Mouse (Mus musculus) spleen, postnatal 4 days (tissue): ENCODE results near the gene Oxsr1.
"Not testable (repeated sequence)": the region's sequence is repeated elsewhere in the genome, so short reads cannot be mapped to it uniquely, and the experiment has no call there.

Experiments
- DNase-seq, 2 experiments: peaks; one replicate each; pipeline ENCODE4 v3.0.0; 2022; ENCODE audit warnings: low spot score in 2 of 2

Oxsr1 gene

DNA sequence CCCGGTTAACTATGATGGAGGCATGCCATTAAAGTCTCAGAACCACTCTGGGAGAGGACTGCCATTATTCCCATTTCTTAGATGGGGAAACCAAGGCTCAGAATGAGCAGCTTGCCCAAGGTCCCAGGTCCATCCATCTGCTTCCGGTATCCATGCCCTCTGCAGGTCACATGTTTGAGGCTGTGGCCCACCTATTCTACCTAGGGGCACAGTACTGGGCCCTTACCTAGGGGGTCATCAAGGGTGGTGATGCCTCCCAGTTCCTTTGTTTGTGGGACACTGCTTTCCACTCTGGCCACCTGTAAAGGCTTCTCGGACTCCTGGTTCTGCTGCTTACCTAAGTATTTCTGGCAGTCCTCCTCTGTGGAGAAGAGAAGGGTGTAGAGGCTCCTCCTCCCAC lies 16.1 kb upstream of the Oxsr1 start:
- no peak for DNase-seq

DNA sequence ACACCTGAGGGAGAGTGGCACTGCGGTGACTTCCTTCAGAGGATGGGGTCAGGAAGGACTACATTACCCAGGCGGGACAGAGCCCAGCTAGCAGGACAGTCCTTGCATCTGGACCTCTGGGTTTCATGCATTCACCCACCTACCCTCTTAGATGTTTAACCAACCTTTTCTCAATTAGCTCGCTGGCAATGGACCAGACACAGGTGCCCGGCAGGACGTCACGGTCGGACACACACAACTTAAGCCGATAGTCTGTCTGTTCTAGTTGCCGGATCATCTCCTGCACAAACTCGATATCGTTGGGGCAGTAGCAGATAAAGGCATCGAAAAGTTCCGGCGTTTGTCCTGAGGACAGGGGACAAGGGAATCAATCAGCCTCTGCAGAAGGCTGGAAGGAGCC lies 15.6 kb upstream of the Oxsr1 start:
- DNase-seq, result no peak

DNA sequence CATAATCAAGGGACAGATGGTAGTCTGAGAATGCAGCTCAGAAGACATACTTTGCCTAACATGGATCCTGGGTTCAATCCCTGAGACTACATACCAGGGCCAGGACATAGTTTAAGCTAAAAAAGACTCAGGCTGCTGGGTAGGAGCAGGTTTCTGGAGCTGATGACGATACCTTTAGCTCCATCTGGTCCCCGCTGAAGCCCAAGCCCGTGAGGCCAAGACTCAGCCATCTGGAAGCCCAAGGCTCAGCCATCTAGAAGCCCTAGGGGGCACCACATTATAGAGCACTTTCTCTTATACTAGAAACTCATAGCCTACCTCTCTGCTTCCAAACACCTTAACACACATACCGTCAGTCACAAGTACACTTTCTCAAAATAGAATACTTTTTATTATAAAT lies 13.3 kb upstream of the Oxsr1 start:
- DNase-seq, result no peak

DNA sequence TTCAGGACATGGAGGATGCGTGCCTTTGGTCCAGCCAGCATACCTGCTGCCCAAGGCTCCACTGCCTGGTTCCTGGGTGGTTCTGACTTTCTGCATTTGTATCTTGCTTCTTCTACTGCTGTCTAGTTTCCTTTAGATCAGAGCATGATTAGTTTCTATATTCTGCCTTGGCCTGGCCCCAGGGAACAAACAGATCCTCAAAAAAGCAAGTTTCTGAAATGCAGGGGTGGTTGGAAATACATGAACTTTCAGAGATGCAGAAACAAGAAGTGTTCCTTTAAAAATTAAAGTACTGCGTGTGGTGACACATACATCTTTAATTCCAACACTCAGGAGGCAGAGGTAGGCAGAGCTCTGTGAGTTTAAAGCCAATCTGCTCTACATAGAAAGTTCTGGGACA lies 12.6 kb upstream of the Oxsr1 start:
- DNase-seq, result no peak

DNA sequence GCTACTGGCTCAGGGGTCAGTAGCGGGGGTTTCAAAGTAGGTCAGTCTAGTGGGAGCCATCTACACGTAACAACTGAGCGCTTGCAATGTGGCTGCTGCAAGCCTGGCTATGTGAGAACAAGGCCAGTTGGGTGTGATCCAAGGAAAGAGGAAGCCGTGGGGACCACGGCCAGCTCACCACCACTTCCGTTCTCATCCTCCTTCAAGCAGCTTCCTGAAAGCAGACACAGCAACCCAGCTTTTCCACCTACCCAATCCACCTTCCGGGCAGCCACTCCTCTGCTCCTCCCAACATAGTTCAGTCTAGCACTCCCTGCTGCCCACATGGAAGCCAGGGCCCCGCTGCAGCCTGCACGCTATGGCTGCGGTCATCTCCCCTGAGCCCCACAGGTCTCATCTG lies 12.1 kb upstream of the Oxsr1 start:
- peak in 1 of 2 experiments; percentile 34 for DNase-seq

DNA sequence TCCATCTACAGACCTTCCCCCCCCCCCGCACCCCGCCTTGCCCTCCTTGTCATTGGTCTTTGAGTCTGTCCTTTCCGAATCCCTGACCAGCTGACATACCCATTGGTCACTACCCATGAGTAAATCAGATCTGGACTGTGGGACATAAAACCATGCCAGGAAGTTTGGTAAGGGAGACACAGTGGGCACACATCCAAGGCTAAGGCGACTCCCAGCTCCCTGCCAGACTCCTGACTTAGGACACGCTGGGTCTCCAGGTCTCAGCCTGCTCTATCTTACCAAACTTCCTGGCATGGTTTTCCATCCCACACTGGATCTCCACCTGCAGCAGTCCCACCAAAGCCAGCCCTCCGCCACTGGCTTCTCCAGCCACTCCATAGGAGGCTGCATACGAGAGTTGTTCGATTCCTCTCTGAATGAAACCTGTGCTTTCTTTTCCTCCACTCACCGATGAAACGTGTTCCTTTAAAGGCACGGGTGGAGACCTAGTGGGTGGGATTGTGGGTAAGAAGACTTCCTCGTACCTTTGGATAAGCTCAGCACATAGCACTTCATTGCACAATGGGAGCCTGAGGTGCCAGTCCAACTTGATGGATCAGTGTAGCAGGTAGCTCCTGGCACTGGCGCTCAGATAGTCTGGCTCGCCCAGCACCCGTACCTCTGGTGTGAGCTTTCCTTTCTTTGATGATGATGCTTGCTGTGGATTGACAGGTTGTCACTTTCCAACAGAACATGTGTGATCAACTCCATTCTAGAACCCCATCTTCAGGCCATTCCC lies 8.1 kb upstream of the Oxsr1 start:
- DNase-seq, result no peak

DNA sequence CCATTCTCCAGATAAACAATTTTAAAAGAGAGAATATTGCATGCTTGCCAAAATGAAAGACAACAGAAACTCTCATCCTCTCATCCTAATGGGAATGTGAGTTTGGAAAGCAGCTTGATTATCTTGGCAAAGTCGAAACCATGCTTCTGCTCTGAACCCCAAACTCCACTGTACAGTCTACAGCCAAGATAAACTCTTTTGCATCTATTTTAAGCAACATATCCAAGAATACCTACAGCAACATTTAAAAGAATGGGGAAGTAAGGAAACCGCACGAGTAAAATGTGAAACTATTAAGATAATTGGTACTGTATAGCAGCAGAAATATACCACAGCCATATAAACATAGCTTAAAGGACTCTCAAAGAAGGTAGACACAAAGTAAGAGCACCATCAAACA lies 6.3 kb upstream of the Oxsr1 start:
- no peak for DNase-seq

DNA sequence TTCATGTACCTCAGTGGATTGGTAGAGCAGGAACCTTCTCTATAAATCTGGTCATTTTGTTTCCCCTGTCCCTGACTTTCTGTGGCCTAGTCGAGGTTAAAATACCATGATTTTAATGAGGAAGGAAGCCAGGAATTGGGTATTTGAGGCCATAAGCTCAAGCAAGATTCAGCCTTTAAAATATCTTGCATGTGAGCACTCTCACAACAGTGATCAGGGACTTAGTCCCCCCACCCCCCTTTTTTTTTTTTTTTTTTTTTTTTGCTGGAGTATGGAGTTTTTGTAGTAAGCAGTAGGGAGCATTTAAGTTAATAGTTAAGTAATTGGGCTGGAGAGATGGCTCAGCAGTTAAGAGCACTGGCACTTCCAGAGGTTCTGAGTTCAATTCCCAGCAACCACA lies 1.9 kb upstream of the Oxsr1 start:
- no peak for DNase-seq

DNA sequence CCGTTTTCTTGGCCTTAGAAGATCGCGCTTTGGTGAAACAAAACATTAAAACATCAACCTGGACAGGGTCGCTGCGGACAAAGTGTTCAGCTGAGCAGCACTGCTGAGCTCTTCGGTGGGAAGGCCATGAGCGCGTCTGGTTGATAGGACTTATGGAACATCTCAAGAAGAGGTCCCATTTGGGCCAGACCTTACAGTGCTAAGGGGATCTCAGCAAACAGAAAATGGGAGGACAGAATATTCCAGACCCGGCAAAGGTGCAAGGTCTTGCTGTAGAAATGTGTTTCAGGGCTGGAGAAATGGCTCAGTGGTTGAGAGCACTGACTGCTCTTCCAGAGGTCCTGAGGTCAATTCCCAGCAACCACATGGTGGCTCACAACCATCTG lies 1.0 kb upstream of the Oxsr1 start:
- no peak for DNase-seq

DNA sequence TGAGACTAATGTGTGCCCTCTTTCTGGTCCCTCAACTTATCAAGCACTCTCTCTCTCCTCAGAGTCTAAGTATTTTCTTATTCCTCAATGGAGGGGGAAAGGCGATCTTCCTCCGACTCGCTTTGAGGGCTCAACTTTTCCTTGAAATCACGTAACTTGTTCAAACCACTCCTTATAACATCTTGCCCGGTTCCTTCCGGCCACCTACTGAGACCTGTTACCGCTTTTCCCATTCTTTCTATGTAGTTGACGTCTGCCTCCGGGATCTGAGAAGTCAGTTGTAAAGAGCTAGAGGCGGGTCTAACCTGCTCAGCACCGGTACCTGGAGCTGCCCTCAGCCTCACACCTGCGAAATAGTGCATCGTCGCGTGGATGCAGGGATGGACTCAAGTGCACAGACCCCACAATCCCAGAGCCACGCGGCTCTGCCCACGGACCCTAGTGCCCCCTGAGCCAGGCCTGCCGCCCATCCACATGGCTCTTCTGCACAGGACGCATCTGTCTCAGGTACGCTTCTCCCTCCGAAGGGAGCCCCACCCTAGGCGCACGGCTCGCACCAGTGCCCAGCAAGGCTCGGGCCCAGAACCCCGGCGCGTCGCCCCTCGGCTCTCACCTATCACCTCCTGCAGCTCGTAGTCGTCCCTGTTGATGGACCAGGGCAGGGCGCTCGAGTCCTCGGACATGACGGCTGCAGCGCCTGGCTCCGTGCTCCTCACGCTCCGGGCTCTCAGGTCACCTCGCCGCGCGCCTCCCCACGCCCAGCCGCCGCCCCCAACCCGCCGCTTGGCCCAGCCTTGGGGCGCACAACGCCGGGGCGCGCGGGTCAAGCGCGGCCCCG lies 616 bp downstream of the Oxsr1 start:
- peak in 1 of 2 experiments; percentile 57 for DNase-seq

DNA sequence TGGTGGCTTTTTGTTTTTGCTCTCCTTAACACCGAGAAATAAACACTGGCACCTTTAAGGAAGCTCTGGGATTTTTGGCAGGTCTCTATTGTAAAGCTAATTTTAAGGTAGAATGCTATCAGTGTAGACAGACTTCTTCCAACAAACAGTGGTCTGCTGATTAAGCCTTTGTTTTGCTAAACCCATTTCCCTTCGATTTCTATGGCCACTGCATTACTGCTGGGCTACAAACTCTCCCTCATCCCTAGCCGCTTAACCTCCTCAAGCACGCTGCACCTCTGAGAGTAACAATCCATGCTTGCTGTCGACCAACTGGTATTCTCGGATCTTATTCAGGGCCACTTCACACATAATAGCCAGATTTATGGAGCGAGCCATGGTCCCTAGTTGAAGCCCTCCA lies 1.3 kb downstream of the Oxsr1 start:
- no peak for DNase-seq

DNA sequence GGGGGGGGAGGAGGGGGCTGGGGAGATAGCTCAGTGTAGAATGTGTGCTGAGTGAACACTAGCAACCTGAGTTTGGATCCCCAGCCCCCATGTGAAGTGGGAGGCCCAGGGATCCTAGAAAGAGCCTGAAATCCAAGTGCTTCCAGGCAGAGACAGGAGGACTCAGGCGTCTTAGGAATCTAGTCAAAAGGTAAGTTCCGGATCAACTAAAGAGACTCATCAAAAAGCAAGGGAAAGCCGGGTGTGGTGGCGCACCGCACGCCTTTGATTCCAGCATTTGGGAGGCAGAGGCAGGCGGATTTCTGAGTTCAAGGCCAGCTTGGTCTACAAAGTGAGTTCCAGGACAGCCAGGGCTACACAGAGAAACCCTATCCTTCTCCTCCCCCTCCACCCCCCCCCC lies 1.8 kb downstream of the Oxsr1 start:
- no peak for DNase-seq

DNA sequence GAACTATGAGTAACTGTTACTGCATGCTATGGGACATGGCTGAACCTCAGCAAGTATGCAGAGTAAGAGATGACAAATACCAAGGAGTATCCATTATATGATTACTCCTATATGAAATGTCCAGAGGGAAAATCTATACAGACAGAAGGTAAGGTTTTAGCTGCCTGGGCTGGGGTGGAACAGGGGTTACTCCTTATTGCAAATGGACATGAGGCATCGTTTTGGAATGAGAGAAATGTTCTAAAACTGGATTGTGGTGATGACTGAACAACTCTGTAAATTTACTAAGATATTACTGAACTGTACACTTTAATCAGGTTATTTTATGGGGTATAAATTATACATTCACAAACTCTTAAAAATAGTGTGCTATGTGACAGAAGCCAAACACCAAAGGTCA lies 3.3 kb downstream of the Oxsr1 start:
- no peak for DNase-seq

DNA sequence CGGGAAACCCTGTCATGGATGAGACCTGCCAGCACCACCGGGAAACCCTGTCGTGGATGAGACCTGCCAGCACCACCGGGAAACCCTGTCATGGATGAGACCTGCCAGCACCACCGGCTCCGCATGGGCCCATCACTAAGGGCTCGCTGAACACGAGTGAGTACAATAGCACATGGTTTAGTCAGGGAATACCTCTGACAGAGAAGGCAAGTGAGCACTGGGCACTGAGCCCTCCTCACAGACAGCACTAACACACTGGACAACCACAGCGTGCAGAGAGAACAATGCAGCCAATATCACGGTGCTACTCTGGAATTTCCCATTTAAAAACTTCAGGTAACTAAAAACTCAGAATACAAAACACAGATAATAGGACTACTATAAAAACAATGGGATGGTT lies 9.1 kb downstream of the Oxsr1 start:
- DNase-seq, result no peak

DNA sequence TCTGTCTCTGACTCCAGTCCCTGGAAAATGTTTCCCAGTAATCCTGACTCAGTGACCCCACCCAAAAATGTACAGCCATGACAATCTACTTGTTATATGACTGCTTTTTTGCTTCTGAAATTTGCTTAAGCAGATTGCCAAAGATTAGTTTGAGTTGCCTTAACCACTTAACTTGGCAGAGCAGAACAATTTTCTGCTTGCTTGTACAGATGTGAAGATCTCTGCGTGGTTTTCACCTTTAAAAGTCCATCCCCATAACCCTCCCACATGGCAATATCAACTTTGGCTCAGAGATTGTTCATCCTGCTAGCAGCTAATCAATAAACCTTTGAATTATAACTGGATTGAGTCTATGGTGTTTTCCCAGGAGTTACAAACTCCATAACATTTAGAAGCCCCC lies 13.2 kb downstream of the Oxsr1 start:
- no peak for DNase-seq

DNA sequence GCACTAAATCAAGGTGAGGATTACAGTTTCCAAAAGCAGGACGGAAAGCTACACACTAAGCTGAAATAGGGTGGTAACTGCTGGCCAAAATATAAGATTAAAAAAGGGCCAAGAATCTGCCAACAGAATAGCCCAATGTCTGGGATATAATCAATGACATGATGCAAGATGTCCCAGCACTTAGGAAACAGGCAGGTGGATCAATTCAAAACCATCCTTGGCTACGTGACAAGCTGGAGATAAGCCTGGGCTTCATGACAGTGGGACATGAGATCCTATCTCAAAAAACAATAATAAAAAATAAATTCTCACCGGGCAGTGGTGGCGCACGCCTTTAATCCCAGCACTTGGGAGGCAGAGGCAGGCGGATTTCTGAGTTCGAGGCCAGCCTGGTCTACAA lies 16.4 kb downstream of the Oxsr1 start:
- no peak for DNase-seq

DNA sequence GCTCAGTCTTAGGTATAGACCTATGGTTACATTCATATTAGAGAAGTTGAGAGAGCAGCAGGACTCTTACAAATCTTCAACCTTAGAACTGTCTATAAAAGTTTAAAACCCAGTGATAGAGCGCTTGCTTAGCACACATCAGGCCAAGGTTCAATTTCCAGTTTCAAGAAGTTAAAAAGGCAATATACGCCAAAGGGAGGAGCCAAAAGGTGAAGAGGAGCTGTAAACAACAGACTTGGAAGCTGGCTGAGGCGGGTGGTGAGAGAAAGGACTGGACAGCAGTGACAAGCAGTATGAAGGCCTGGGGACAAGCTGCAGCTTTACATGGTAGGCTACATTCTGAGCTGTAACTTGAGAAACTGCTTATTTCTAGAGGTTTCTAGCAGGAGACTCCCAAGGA lies 23.7 kb downstream of the Oxsr1 start:
- no peak for DNase-seq

DNA sequence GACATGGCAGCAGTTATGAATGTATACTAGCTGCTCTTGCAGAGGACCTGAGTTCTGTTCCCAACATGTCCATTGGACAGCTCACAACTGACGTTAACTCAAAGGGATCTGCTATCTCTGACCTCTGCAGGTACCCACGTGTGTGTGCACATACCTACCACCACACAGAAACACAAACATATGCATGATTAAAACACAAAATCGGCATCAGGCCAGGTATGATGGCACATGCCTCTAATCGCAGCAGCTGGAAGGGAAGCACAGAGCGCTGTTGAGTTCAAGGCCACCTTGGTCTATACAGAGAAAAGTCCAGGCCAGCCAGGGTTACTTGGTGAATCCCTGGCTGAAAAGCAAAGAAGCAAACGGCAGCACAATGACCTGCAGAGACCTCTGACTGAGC lies 24.5 kb downstream of the Oxsr1 start:
- no peak for DNase-seq

DNA sequence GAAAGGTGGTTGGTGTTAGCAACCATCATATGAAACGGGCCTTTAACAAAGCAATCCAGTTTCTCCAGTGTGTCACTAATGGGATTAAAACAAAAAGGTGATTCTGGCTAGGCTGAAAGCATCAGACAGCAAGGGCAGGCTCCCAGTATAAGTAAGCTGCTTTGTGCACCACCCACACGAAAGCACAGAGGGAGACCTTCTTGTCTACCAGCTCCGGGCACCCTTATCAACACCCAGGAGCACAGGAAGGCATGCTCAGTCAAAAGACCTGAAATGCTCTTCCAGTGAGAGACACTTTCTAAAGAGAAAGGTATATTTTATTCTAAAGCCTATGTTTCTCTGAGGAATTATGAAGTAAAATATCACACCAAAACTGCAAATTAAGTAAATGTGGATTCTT lies 31.4 kb downstream of the Oxsr1 start:
- DNase-seq, result no peak

DNA sequence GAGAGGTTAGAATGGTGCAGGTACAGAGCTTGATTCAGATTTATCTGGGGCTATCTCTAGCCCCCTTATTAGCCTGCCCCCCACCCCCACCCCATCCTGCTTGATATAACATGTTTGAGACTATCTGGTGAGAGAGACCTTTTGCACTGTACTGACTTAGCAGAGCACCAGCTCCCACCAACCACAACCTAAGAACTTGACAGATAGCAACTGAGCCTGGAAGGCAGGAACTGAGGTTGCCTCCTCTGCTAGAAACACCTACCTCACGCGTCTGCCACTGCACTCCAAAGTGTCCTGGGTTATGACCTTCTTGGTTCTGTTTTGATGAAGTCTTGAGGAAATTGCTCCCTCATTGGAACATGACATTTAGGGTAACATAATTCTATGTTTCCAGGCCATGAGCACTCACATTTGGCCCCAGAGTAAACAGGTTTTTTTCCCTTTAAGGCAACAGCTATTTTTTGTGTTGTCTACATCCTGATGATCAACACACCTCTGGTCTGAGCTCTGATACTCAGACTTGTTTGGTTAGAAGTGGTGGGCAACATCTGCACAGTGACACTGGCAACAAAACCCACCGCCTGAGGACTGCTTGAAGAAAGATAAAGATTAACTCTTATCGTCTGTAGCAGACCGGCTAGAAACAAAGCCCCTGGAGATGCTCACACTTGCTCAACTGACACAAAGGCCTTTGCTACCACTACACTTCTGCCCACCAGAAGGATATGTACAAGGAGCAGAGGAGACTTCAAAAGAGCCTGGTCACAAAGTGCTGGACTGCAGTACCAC lies 41.1 kb downstream of the Oxsr1 start:
- no peak for DNase-seq

DNA sequence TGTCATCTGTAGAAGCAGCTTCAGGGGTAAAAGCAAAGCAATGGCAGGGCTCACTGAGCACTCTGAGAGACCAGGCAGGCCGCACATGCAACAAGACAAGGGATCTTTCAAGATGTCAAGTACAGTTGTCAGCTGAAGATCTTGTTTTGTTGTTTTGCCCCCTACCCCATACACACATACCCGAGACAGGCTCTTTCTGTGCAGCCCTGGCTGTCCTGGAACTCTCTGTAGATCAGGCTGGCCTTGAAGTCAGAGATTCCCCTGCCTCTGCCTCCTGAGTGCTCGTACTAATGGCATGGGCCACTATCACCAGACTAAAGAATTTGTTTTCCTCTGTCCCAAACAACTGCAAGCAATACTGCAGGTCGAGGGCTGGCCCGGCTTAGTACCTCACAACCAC lies 44.2 kb downstream of the Oxsr1 start:
- no peak for DNase-seq

DNA sequence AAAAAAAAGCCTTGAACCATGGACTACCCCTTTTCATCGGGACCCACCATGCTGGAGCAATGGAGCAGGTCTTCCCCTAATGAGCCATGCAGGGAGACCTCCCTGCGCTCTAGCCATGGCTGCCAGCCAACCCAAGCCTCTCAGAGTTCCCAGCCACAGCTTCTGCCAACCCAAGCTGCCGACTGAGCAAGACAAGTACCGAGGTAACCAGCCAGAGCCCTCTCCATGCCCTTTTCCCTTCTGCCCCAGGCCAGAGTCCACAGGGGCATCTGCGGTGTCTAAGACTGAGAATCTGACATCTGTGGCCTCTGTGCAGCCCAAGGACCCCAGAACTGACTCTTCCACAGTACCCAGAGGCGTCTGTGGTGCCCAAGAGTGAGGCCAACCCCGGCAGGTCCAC lies 45.9 kb downstream of the Oxsr1 start:
- DNase-seq, result no peak

DNA sequence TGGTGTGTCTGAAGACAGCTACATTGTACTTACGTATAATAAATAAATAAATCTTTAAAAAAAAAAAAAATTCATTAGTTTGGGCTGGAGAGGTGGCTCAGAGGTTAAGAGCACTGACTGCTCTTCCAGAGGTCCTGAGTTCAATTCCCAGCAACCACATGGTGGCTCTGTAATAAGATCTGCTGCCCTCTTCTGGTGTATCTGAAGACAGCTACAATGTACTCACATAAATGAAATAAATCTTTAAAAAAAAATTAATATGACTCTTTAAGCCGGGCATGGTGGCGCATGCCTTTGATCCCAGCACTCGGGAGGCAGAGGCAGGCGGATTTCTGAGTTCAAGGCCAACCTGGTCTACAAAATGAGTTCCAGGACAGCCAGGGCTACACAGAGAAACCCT lies 47.4 kb downstream of the Oxsr1 start:
- DNase-seq, result not testable (repeated sequence)
